Mouse (Mus musculus): ENCODE data around the gene Col25a1. TPM values are rescaled to one million over a fixed set of nuclear protein-coding genes. Genes with fewer than 3 reads are reported as not detected.

Col25a1 gene
- polyA plus RNA-seq, 1 experiment from 2014 or later: 4.6 TPM

- 63% methylated on average over 9 of the region's 9 CpGs for WGBS
- H3K4me2 ChIP-seq (ENCODE audit: low read depth, low read length): no peak overlapping the region
- H3K4me3 ChIP-seq (replicated peaks; ENCODE audit: low read length): no peak overlapping the region
- H3K4me1 ChIP-seq (ENCODE audit: control insufficient read depth, insufficient read depth, low read length): no peaks in the 10 kb centered on the region
- H3K36me3 ChIP-seq (ENCODE audit: control insufficient read depth, insufficient read depth, low read length): no peaks in the 10 kb centered on the region
- ATAC-seq (ENCODE audit: insufficient read depth, low FRiP score): no peak
- H3K27ac ChIP-seq (ENCODE audit: low read length): no peak overlapping the region
- H3K9me3 ChIP-seq (replicated peaks; ENCODE audit: control insufficient read depth, low read length): no peaks in the 10 kb centered on the region
- no peak overlapping the region for H3K9ac ChIP-seq (ENCODE audit: low read length)
- no peaks in the 10 kb centered on the region for H3K27me3 ChIP-seq (ENCODE audit: control insufficient read depth, insufficient read depth, low read length)
Observed at GRCm38 (mm10) chr3:130104471-130104870, 26.8 kb upstream of the Col25a1 start.

DNA sequence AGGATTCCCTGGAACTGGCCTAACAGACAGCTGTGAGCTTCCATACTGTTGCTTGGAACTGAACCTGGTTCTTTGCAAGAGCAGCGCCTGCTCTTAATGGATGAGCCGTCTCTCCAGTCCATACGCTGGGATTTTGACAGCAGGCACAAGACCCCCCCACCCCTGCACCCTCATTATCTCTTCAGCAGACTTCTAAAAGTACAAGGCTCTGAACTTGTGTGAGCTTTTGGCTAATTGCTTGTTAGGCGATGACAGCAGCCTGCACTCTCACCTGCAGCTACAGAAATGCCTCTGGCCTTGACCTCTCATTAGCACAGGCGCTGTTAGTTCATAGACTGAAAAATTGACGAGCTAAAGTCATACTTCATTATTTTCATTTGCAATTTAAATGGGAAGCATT is 14.4 kb upstream of the Col25a1 start:
- no peaks in the 10 kb centered on the region for H3K4me1 ChIP-seq (ENCODE audit: control insufficient read depth, insufficient read depth, low read length)
- WGBS: 80% methylated on average over 6 of the region's 6 CpGs
- H3K9ac ChIP-seq (ENCODE audit: low read length): no peak overlapping the region
- H3K4me3 ChIP-seq (replicated peaks; ENCODE audit: low read length): no peak overlapping the region
- H3K27ac ChIP-seq (ENCODE audit: low read length): no peak overlapping the region
- no peaks in the 10 kb centered on the region for H3K27me3 ChIP-seq (ENCODE audit: control insufficient read depth, insufficient read depth, low read length)
- no peaks in the 10 kb centered on the region for H3K36me3 ChIP-seq (ENCODE audit: control insufficient read depth, insufficient read depth, low read length)
- no peaks in the 10 kb centered on the region for H3K9me3 ChIP-seq (replicated peaks; ENCODE audit: control insufficient read depth, low read length)
- no peak for ATAC-seq (ENCODE audit: insufficient read depth, low FRiP score)
- H3K4me2 ChIP-seq (ENCODE audit: low read depth, low read length): no peak overlapping the region

DNA sequence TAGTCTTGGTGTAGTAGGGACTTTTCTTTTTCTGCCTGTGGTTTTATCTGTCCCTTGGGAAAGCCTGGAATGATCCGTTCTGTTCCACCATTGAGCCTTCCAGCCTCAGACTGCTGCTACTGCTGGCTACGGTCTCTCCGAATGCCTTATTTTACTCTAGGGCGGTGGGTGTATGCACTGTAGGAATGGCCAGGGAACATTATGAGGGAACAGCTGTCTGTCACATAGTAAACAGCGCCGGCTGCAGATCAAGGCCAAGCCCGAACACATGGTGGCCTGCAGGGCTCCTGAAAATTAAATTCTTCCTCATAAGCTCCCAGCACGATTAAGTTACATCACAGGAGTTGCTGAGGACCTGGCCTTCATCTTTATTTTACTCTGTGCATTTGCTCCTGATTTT is 3.5 kb upstream of the Col25a1 start:
- Histone ChIP-seq H3K9ac (ENCODE audit: low read length) (no peak overlapping the region), H3K4me3 (replicated peaks; ENCODE audit: low read length) (no peak overlapping the region), H3K4me1 (ENCODE audit: control insufficient read depth, insufficient read depth, low read length) (0 out of 2 replicates have a peak, but pooled peaks cover 4% of the 10 kb centered on the region), H3K27me3 (ENCODE audit: control insufficient read depth, insufficient read depth, low read length) (no peaks in the 10 kb centered on the region), H3K4me2 (ENCODE audit: low read depth, low read length) (no peak overlapping the region), H3K36me3 (ENCODE audit: control insufficient read depth, insufficient read depth, low read length) (no peaks in the 10 kb centered on the region), H3K27ac (ENCODE audit: low read length) (no peak overlapping the region), H3K9me3 (replicated peaks; ENCODE audit: control insufficient read depth, low read length) (no peaks in the 10 kb centered on the region)
- 64% methylated on average over 8 of the region's 8 CpGs for WGBS
- ATAC-seq (ENCODE audit: insufficient read depth, low FRiP score): no peak; the same call in 1 of the 2 replicates

GRCm38 (mm10) chr3:130128564-130128963 is 2.7 kb upstream of the Col25a1 start:
- ATAC-seq (ENCODE audit: insufficient read depth, low FRiP score): no peak
- no peak overlapping the region for H3K9ac ChIP-seq (ENCODE audit: low read length)
- no peak overlapping the region for H3K27ac ChIP-seq (ENCODE audit: low read length)
- H3K4me1 ChIP-seq (ENCODE audit: control insufficient read depth, insufficient read depth, low read length): 0 out of 2 replicates have a peak, but pooled peaks cover 4% of the 10 kb centered on the region
- H3K4me3 ChIP-seq (replicated peaks; ENCODE audit: low read length): no peak overlapping the region
- 62% methylated on average over 11 of the region's 11 CpGs for WGBS
- no peaks in the 10 kb centered on the region for H3K27me3 ChIP-seq (ENCODE audit: control insufficient read depth, insufficient read depth, low read length)
- no peaks in the 10 kb centered on the region for H3K9me3 ChIP-seq (replicated peaks; ENCODE audit: control insufficient read depth, low read length)
- no peak overlapping the region for H3K4me2 ChIP-seq (ENCODE audit: low read depth, low read length)
- no peaks in the 10 kb centered on the region for H3K36me3 ChIP-seq (ENCODE audit: control insufficient read depth, insufficient read depth, low read length)

DNA sequence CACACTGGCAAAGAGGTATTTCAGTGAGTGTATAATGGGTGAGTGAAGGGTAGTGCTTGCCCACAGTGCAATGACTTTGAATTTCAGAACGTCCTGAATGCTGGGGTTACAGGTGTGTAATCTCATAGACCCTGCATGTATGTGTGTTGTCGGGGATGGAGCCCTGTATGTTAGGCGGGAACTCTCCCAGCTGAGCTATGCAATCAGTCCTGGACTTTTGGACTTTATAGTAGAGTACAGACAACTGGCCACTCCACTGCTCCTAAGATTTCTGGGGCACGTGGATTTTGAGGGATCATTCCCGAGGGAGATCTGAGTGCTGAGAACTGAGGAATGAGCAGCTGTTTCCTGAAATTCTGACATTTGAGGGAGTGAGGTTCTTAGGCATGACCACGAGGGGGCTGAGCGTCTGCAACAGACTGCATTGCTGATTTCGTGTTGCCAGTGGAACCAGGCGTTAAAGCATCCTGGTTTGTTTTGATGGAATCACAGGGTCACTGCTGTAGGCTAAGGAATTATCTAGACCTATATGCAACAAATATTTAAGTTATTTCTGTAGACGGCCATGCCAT is 1.6 kb upstream of the Col25a1 start:
- 44% methylated on average over 10 of the region's 10 CpGs for WGBS
- H3K4me2 ChIP-seq (ENCODE audit: low read depth, low read length): no peak overlapping the region

GRCm38 (mm10) chr3:130137204-130137603 is 5.9 kb downstream of the Col25a1 start:
- Histone ChIP-seq H3K4me3 (replicated peaks; ENCODE audit: low read length) (no peak overlapping the region), H3K4me1 (ENCODE audit: control insufficient read depth, insufficient read depth, low read length) (no peaks in the 10 kb centered on the region), H3K36me3 (ENCODE audit: control insufficient read depth, insufficient read depth, low read length) (no peaks in the 10 kb centered on the region), H3K4me2 (ENCODE audit: low read depth, low read length) (no peak overlapping the region), H3K9me3 (replicated peaks; ENCODE audit: control insufficient read depth, low read length) (no peaks in the 10 kb centered on the region), H3K9ac (ENCODE audit: low read length) (no peak overlapping the region), H3K27ac (ENCODE audit: low read length) (no peak overlapping the region), H3K27me3 (ENCODE audit: control insufficient read depth, insufficient read depth, low read length) (no peaks in the 10 kb centered on the region)
- no peak for ATAC-seq (ENCODE audit: insufficient read depth, low FRiP score)

More for the DNA sequence above, 1.6 kb upstream of the Col25a1 start:
- H3K4me3 ChIP-seq (replicated peaks; ENCODE audit: low read length): no peak overlapping the region
- ATAC-seq (ENCODE audit: insufficient read depth, low FRiP score): no peak
- H3K27me3 ChIP-seq (ENCODE audit: control insufficient read depth, insufficient read depth, low read length): no peaks in the 10 kb centered on the region
- no peak overlapping the region for H3K9ac ChIP-seq (ENCODE audit: low read length)
- H3K4me1 ChIP-seq (ENCODE audit: control insufficient read depth, insufficient read depth, low read length): 0 out of 2 replicates have a peak, but pooled peaks cover 4% of the 10 kb centered on the region
- H3K27ac ChIP-seq (ENCODE audit: low read length): no peak overlapping the region
- H3K36me3 ChIP-seq (ENCODE audit: control insufficient read depth, insufficient read depth, low read length): no peaks in the 10 kb centered on the region
- no peaks in the 10 kb centered on the region for H3K9me3 ChIP-seq (replicated peaks; ENCODE audit: control insufficient read depth, low read length)

- Histone ChIP-seq H3K9me3 (replicated peaks; ENCODE audit: control insufficient read depth, low read length) (no peaks in the 10 kb centered on the region), H3K27me3 (ENCODE audit: control insufficient read depth, insufficient read depth, low read length) (no peaks in the 10 kb centered on the region), H3K27ac (ENCODE audit: low read length) (no peak overlapping the region), H3K4me1 (ENCODE audit: control insufficient read depth, insufficient read depth, low read length) (no peaks in the 10 kb centered on the region), H3K9ac (ENCODE audit: low read length) (no peak overlapping the region), H3K4me3 (replicated peaks; ENCODE audit: low read length) (no peak overlapping the region), H3K36me3 (ENCODE audit: control insufficient read depth, insufficient read depth, low read length) (no peaks in the 10 kb centered on the region), H3K4me2 (ENCODE audit: low read depth, low read length) (no peak overlapping the region)
- WGBS: 52% methylated on average over 3 of the region's 3 CpGs
- ATAC-seq (ENCODE audit: insufficient read depth, low FRiP score): no peak
Observed at GRCm38 (mm10) chr3:130137640-130138039, 6.3 kb downstream of the Col25a1 start.

- H3K27me3 ChIP-seq (ENCODE audit: control insufficient read depth, insufficient read depth, low read length): no peaks in the 10 kb centered on the region
- no peaks in the 10 kb centered on the region for H3K4me1 ChIP-seq (ENCODE audit: control insufficient read depth, insufficient read depth, low read length)
- WGBS: 71% methylated on average over 12 of the region's 12 CpGs
- no peak overlapping the region for H3K4me2 ChIP-seq (ENCODE audit: low read depth, low read length)
- no peak overlapping the region for H3K4me3 ChIP-seq (replicated peaks; ENCODE audit: low read length)
- H3K9me3 ChIP-seq (replicated peaks; ENCODE audit: control insufficient read depth, low read length): no peaks in the 10 kb centered on the region
- no peak overlapping the region for H3K9ac ChIP-seq (ENCODE audit: low read length)
- no peak overlapping the region for H3K27ac ChIP-seq (ENCODE audit: low read length)
- no peak for ATAC-seq (ENCODE audit: insufficient read depth, low FRiP score)
- no peaks in the 10 kb centered on the region for H3K36me3 ChIP-seq (ENCODE audit: control insufficient read depth, insufficient read depth, low read length)
Observed at GRCm38 (mm10) chr3:130145874-130146273, 14.6 kb downstream of the Col25a1 start.

DNA sequence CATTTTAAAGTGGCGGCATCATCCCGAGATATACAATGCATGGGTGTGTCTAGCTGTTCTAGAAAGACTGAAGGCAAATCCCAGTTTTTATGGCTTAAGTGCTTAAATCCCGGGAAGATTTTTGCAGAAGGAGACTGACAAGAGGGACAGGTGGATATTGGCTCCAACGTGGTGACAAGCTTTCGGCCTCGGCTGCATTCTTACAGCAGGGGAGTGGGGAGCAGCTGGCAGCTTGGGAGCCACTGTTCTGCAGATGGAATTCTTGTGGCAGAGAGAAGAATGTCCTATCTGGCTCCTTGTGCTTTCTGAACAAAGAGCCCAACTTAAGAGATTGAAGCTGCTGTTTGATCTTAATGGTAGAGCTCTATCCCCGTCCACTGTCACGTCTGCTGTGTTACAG is 16.5 kb downstream of the Col25a1 start:
- no peak for ATAC-seq (ENCODE audit: insufficient read depth, low FRiP score)
- no peak overlapping the region for H3K4me3 ChIP-seq (replicated peaks; ENCODE audit: low read length)
- 63% methylated on average over 8 of the region's 8 CpGs for WGBS

More for the DNA sequence above, 16.5 kb downstream of the Col25a1 start:
- Histone ChIP-seq H3K4me1 (ENCODE audit: control insufficient read depth, insufficient read depth, low read length) (no peaks in the 10 kb centered on the region), H3K4me2 (ENCODE audit: low read depth, low read length) (no peak overlapping the region), H3K9me3 (replicated peaks; ENCODE audit: control insufficient read depth, low read length) (no peaks in the 10 kb centered on the region), H3K36me3 (ENCODE audit: control insufficient read depth, insufficient read depth, low read length) (no peaks in the 10 kb centered on the region), H3K27ac (ENCODE audit: low read length) (no peak overlapping the region), H3K27me3 (ENCODE audit: control insufficient read depth, insufficient read depth, low read length) (no peaks in the 10 kb centered on the region), H3K9ac (ENCODE audit: low read length) (no peak overlapping the region)
